Mouse (Mus musculus) gastrocnemius, postnatal 14 days (tissue): ENCODE measurements around the gene Stk32c. TPM values are rescaled to one million over a fixed set of nuclear protein-coding genes. Genes with fewer than 3 reads are reported as not detected.
A peak's percentile ranks its signal among the peaks of the same experiment; 100 is the strongest.

Source experiments
- DNase-seq: peaks from one replicate; pipeline ENCODE4 v3.0.0; 2021; ENCODE audit warnings: mixed read lengths
- intact Hi-C: fragments of 180-260 bp; cut with DNase I; formaldehyde crosslinking; loops from one replicate; pipeline ENCODE4 v1.15.1; 2025; ENCODE audit warnings: low total_unique reads
- total RNA-seq, 2 experiments: library from RNA; stranded (reverse); gene quantifications; 2 replicates each; pipeline ENCODE4 v1.2.3; 2021

Gene Stk32c
- total RNA-seq, 2 experiments from 2014 or later = 1.2 to 1.4 TPM

DNA sequence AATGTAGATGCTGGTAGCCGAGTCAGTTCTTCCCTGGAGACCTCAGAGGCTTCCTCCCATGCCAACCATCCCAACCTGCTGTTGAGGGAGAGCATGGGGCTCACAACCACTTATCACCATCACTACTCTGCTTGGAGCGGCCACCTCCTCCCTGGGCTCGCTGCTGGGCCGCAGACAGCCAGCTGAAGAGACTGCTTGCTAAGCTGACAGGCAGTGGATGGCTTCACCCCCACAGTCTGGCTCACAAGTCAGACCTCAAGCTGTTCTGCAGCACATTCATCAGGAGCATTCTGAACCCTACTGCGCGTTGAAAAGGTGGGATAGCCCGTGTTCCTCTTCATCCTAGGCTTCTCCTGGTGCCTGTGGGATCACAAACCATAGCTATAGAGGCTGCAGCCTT lies 54.6 kb downstream of the Stk32c start:
- intact Hi-C loops = no loop called here
- DNase-seq = no peak

DNA sequence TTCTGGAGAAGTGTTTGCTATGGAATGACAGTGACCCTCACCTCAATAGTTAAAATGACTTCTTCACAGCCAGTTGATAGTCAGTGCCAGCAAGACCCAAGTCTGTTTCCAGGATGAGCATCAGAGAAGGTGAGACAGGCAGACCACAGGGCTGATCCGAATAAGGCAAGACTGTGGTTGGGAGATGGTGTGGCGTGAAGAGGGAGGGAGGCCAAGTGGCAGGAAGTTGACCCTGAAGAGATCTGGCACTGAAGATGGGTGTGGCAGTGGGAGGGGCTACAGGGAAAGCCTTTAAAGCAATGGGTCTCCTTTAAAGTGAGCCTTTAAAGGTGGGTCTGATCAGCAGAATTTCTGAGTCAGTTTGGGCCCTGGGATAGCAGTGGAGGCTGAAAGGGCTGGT lies 55.6 kb downstream of the Stk32c start:
- intact Hi-C loops = no loop called here

DNA sequence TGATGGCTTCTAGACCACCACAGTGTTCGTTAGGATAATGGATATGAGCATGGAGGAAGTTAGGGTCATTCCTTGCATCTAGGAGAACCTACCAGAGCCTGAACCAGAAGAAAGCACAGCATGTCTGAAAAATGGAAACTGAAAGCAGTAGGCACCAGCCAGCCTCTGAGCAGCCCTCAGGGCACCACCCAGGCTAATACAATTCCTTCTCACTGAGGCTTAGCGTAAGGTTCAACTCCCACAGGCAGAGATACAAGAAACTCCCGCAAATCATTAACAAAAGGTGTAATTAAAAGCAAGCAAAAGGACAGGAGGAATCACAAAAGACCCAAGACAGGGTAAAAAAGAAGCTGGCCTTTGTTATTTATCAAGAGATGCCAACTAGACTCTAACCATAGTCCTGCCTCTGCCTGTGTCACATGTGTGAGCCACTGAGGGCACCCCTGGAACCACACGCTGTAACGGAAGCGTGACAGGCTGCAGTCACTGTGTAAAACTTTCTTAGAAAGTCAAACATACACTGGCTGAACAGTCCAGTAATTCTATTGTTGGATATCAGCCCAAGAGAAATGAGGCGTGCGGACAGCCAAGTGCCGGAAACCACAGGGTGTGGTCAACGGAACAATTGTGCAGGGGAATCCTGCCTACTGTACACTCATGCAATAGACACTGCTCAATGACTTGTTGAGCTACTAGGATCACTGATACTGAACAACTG lies 56.6 kb downstream of the Stk32c start:
- intact Hi-C loops = no loop called here
- no peak for DNase-seq

More for the DNA sequence above, 55.6 kb downstream of the Stk32c start:
- DNase-seq = no peak

DNA sequence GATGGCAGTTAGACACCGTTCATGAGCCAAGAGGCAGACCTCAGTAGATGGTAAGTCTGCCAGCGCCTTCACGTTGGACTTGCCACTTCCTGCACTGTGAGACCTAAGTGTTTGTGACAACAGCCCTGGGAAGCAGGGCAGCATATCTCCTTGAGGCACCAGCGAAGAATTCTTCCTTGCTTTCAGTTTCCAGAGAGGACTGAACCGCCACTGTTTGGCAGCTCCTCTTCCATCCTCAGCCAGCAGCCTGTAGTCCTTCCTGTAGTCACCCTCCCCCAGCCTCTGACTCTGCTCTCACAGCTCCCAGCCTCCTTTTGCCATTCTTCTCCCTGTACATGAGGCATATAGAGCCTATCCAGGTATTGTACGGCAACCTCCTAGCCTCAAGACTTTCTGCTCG lies 60.2 kb downstream of the Stk32c start:
- no peak for DNase-seq
- intact Hi-C loops = no loop called here

DNA sequence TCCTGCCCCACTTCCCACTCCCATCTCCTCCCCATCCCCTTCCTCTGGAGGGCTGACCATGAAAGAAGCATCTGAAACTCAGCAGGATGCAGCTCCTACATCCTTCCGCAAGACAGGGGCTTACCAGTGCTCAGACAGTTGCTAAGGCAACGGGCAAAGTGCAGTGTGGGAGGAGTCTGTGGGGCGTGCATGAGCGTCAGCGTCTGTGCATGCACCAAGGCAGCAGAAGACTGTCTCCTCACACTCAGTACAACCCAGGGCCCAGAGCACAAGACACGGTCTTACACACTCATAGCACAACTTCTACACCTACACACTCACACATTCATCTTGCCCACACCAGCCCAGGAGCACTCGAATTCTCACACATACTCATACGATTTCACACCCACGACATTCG lies 62.0 kb downstream of the Stk32c start:
- intact Hi-C loops = no loop called here

DNA sequence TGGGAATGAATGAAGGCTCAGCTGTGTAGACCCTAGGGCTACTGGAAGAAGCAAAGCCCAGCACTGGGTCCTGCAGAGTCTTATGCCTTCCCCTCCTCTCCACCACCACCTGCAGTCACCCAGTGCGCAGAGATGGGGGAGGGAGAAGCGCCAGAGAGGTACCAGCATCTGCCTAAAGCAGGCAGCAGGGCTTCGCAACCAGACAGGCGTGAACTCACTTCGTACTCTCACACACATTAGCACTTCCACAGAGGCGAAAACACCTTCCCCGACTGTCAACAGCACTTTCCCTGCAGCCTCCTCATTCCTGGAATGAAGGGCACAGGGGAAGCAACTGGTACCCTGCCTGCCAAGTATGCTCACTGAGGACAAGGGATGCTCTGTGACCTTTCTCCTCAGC lies 63.7 kb downstream of the Stk32c start:
- no peak for DNase-seq
- intact Hi-C loops = no loop called here

More for the DNA sequence above, 62.0 kb downstream of the Stk32c start:
- DNase-seq = no peak

DNA sequence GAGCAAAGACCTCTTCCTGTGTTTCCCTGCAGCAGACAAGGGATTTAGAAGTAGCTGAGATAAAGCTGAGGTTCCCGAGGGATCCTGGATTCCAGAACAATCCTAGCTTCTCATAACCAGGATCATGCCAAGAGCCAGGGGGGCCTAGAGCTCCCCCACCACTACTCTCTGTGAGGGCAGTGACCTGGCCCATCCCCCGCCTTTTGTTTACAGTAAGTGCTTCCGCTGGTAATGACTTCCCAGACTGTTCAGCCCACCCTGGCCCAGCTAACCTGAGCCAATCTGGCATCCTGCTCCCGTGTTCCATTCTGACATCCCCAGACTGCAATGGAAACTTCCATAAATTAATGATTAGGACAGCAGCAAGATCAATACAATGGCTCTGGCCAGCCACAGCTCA lies 65.7 kb downstream of the Stk32c start:
- intact Hi-C loops = no loop called here
- DNase-seq = no peak

DNA sequence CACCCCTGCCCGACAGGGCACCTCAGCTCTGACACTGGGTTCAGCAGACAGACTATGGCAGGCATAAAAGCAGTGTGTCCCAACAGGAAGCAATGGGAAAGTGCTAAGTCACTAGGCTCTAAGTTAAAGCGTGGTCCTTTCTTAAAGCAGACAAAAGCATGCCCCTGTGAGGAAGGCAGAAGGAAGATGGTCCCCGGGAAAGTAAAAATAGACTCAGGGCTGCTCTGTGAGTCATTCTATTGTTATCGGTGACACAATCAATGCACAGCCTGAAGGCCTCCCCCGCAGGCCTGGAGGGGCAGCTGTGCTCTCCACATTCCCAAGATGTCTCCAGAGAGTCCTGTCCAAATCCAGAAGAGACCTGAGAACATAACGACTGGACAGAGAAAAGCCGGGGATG lies 67.2 kb downstream of the Stk32c start:
- no peak for DNase-seq
- intact Hi-C loops = no loop called here

DNA sequence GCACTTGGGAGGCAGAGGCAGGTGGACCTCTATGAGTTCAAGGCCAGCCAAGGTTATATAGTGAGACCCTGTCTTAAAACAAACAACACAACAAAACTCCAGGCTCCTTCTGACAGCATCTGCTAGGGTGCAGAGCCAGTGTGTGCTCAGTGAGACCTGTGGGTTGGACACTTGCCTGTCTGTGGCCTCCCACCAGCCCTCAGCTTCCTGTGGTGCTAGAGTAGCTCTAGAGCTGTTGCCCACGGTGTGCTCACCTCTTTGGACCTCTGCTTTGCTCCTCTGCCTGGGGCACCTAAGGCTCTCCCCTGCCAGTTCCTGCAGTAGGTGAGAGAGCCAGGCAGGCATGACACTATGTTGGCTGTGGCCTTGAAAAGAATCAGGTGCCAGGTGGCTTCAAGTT lies 69.3 kb downstream of the Stk32c start:
- intact Hi-C loops = no loop called here

DNA sequence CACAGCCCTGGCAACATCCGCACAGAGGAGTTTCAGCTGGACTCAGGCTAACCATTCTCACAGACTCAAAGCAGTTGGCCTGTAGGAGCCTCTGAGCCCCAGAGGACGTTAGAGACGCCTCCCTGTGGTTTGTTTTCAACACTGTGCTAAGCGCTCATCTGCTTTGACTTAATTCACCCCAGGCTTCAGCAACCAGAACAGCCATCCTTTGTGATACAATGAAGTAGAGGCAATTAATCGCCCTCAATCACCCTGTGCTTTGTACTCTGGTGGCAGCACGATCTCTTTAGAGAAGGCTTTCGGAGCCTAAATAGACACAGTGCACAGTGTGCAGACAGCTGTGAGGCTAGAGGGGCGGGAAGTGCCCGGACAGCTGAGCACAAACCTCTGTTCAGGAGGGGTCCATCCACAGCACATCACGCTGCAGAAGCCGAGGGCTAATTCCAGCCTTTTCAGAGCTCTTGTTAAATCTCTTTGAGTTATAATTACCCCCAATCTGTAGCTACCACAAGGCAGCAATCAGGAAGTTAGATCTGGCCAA lies 73.1 kb downstream of the Stk32c start:
- intact Hi-C loops = no loop called here
- peak; percentile 34 for DNase-seq

More for the DNA sequence above, 69.3 kb downstream of the Stk32c start:
- DNase-seq = no peak

DNA sequence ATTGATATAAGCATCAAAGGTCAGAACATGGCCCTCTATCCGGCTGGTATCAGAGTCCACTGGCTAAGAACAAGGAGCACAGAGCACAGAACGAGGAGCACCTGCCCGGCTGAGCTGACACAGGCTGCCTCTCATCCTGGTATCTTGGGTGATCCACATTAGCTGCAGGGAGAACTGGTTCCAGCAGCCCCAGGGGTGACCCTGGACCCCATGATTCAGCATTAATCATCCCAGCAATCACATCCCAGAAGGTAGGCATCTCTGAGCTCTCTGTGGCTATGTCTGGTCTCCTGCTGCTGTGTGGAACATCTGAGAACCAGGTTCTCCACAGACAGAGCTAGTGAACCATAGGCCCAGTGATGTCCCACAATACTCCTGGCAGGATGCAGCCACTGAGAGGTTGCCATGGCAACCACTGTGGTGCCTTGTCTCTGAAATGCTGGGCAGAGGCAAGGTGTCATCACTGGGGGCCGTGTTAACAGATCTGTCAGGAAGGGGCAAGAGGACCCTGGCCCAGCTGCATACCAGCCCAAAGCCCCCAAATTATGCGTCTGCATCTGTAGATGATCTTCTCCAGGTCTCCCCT lies 76.1 kb downstream of the Stk32c start:
- no peak for DNase-seq
- intact Hi-C loops = no loop called here

DNA sequence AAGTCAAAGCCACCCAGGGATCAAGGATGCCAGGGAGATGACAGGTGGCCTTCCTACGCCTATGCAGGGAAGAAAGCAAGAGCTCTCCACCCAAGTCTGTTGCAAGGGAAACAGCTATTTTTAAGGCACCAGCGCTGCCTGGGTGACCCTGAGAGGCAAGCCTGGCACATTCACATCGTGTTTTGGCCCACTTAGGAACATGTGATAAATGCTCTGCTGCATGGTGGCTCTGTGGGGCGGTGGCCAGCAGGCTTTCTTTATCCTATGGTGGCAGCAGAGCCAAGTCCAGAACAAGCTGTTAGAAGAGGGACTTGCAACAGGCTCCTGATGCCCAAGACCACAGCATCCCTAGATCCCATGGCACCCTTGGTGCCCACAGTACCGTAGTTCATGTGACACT lies 77.9 kb downstream of the Stk32c start:
- DNase-seq = no peak
- intact Hi-C loops = no loop called here

DNA sequence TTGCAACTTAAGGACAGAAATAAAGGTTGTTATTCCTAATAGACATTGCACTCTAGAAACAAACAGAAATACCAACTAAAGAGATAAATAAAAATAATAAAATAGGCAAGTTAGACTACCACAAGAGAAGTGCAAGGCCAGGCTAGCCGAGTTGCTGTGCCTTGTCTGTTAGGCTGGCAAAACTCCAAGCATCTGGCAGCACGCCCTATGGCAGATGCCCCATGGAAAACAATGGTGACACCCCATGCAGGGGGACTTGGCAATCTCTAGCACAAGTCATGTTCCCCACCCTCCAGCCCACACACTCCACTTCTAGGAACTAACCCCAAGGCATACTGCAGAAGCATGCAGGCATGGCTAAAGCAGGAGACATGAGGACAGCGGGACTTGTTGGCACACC lies 79.7 kb downstream of the Stk32c start:
- intact Hi-C loops = no loop called here
- DNase-seq = no peak

DNA sequence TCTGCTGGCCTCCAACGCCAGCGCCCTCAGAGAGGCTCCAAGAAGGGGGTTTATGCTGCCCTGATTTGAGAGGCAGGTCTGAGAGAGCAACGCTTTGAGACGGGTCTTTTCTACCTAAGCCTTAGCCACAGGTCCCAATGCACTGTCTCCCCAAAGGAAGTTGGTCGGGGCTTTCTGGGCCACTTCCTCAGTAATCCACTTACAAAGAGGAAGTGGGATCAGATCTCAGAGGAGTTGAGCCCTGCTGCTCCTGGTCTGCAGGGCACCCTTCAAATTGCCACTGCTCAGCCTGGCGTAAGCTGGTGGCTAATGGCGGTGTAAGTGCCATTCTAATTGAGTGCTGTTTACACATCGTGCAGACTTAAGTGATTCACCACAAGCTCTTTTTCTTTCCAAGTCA lies 81.6 kb downstream of the Stk32c start:
- no peak for DNase-seq
- intact Hi-C loops = no loop called here

DNA sequence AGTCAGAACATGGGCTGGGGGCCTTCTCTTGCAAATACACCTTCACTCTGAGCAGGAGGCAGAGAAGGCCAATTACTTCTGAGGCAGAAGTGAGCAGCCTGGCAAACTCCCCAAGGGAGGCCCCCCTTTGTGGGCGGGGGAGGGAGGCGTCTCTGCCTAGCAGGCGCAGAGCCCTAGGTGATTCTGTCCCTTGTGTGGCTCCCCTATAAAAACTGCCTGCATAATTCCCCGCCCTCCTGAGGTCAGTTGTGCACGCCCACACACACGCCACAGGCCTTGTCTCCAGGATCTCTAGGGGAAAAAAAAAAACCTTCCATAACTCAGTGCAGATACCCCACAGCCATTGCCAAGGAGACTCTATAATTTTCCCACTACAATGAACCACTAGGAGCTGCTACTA lies 82.7 kb downstream of the Stk32c start:
- no peak for DNase-seq

DNA sequence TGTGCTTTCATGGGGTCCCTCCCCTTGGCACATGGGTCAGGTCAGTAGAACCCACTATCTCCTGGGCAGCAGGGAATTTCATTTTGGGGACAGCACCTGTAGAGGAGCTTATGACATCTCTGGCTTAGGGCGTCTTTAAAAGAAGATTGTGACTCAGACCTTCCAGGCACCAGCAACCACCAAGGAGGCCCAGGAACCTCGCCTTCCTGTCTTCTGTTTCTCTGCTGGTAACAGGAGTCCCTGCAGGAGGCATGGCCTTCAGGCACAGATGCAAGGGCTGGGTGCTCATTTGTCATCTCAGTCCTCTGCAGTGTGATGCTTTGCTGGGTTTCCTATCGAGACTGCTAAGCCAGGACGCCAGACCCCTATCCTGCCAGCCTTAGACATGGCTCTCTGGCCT lies 84.1 kb downstream of the Stk32c start:
- intact Hi-C loops = no loop called here
- DNase-seq = no peak

More for the DNA sequence above, 82.7 kb downstream of the Stk32c start:
- intact Hi-C loops = no loop called here

DNA sequence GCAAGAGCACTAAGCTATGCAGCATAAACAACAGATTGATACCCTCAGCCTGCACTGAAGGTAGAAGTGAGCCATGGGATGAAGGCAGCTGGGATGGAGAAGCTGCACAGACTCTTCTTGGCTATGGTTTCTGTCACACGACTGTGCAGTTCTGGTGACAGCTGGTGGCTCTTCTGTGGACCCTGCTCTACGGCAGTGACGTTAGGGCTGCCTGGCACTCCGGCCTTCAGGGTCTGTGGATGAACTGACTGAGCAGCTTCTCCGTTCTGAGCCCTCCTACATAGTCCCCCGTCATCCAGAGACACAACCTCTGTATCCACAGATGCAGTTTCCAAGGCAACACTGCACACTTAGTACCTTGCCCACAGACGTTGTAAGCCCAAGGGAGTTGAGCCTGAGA lies 86.6 kb downstream of the Stk32c start:
- DNase-seq = no peak
- intact Hi-C loops = no loop called here

DNA sequence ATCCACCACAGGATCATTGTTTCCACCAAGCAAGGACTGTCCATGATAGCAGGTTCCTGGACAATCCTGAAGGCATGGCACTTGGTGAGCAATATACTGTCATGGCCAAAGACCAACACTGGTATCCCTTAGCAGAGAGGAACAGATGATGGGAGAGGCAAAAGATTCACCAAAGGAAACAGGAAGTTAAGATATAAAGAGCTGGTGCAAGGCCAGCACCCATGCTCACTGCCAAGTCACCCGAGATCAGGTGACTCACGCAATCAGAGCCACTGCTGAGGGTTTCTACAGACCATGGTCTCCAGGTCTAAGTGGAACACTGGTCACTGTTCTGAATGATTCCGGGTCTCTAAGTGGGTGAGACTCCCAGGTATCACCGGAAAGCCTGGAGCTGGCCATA lies 87.2 kb downstream of the Stk32c start:
- no peak for DNase-seq
- intact Hi-C loops = no loop called here

DNA sequence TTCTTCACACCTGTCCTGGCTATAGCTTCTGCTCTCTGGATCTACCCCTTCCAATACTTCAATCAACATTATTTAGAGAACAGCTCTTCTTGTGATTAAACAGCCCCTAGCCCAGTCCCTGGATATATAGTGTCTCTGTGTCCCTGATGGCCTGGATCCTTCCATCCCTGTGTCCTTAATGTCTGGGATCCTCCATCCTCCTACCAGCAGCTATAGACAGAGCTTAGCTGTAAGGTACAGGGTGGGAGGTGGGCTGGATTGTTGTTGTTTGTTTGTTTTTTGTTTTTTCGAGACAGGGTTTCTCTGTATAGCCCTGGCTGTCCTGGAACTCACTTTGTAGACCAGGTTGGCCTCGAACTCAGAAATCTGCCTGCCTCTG lies 93.3 kb downstream of the Stk32c start:
- intact Hi-C loops = loop anchor here (5.0 kb wide), 2 partner anchors 78 to 178 kb away; no protein-coding TSS in a partner anchor
- no peak for DNase-seq

DNA sequence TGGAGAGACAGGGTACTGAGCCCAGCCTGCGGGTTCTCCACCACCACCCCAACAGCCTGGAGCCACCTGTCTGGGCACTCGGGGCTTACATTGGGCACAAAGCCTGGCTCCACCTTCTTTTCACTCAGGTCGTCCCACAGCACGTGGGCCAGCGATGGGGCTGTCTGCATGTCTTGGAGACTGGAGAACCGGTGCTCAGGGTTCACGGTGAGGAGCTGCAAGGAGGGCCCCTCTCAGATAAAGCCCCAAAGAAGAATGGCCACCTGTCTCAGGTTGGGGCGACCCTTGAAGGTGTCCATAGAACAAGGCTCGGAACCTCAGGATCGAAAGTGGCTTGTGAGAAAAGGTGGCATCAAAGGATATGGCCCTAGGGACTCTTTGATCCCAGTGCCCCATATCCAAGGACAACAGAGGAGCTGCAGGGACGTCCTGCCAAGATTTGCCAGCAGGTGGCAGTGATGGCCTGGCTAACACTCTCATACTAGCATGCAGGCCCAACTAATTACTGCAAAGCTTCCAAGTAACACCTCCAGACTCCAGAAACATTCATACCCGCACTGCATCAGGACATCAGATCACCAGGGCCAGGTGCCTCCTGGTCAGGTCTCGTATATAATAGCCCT lies 93.8 kb downstream of the Stk32c start:
- DNase-seq = peak; percentile 76
- intact Hi-C loops = no loop called here
